Mouse (Mus musculus): ENCODE measurements at regions not wholly inside any gene's neighbourhood (a gene's known extent, or its start where the extent isn't known, plus 50 kb on each side); places are given as distances from the start of the nearest gene placed in this dataset.
"Not testable (repeated sequence)": the region's sequence is repeated elsewhere in the genome, so short reads cannot be mapped to it uniquely, and the experiment has no call there.

- H3K27me3 ChIP-seq (replicated peaks; ENCODE audit: control insufficient read depth, insufficient read depth, low read length); H3K36me3 ChIP-seq (ENCODE audit: control insufficient read depth, insufficient read depth, low read length); H3K4me2 ChIP-seq (ENCODE audit: low read length); H3K9ac ChIP-seq (ENCODE audit: low read length); ATAC-seq (replicated peaks; ENCODE audit: low FRiP score, low TSS enrichment, low read depth); H3K4me1 ChIP-seq (replicated peaks; ENCODE audit: control insufficient read depth, insufficient read depth, low read length); H3K9me3 ChIP-seq (ENCODE audit: control insufficient read depth, low read length); DNase-seq (ENCODE audit: low spot score); H3K27ac ChIP-seq (ENCODE audit: low read depth); H3K4me3 ChIP-seq (ENCODE audit: low read depth, low read length): not testable (repeated sequence)
- 79% methylated on average over 2 of the region's 2 CpGs for WGBS
Observed at GRCm38 (mm10) chr14:53742864-53743263, 511.0 kb downstream of the Dad1 start.

DNA sequence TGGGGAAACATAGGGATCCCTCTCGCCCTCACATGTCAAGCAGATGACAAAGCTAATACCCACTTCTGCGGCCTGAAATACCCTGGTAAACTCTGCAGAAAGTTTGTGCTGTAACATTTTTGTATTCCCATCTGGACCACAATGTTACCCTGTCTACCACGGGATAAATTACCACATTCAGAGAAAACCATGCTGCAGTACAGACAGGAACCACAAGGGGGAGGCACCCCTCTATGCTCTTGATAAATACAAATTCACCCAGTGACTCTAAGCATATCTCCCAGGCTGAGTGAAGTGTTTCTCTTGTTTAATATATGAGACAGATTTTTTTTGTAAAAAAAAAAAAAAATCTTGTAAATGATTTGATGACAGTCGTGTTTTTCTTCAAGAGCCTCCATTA lies 512.7 kb downstream of the Dad1 start:
- WGBS = 49% methylated on average over 4 of the region's 4 CpGs

GRCm38 (mm10) chr14:53737962-53738361 lies 515.9 kb downstream of the Dad1 start:
- H3K27ac ChIP-seq (ENCODE audit: low read depth); H3K4me1 ChIP-seq (replicated peaks; ENCODE audit: control insufficient read depth, insufficient read depth, low read length); H3K9me3 ChIP-seq (ENCODE audit: control insufficient read depth, low read length); H3K9ac ChIP-seq (ENCODE audit: low read length); H3K27me3 ChIP-seq (replicated peaks; ENCODE audit: control insufficient read depth, insufficient read depth, low read length); H3K4me3 ChIP-seq (ENCODE audit: low read depth, low read length); H3K4me2 ChIP-seq (ENCODE audit: low read length); H3K36me3 ChIP-seq (ENCODE audit: control insufficient read depth, insufficient read depth, low read length); DNase-seq (ENCODE audit: low spot score): not testable (repeated sequence)
- 0 out of 2 replicates have a peak, but pooled peaks have one; percentile 8 for ATAC-seq (replicated peaks; ENCODE audit: low FRiP score, low TSS enrichment, low read depth)
- WGBS = 29% methylated on average over 4 of the region's 4 CpGs

More for the DNA sequence above, 512.7 kb downstream of the Dad1 start:
- H3K9ac ChIP-seq (ENCODE audit: low read length); H3K4me3 ChIP-seq (ENCODE audit: low read depth, low read length); H3K9me3 ChIP-seq (ENCODE audit: control insufficient read depth, low read length); H3K4me1 ChIP-seq (replicated peaks; ENCODE audit: control insufficient read depth, insufficient read depth, low read length); ATAC-seq (replicated peaks; ENCODE audit: low FRiP score, low TSS enrichment, low read depth); H3K36me3 ChIP-seq (ENCODE audit: control insufficient read depth, insufficient read depth, low read length); H3K27me3 ChIP-seq (replicated peaks; ENCODE audit: control insufficient read depth, insufficient read depth, low read length); H3K27ac ChIP-seq (ENCODE audit: low read depth); H3K4me2 ChIP-seq (ENCODE audit: low read length): not testable (repeated sequence)
- DNase-seq (ENCODE audit: low spot score) = peak; percentile 65

DNA sequence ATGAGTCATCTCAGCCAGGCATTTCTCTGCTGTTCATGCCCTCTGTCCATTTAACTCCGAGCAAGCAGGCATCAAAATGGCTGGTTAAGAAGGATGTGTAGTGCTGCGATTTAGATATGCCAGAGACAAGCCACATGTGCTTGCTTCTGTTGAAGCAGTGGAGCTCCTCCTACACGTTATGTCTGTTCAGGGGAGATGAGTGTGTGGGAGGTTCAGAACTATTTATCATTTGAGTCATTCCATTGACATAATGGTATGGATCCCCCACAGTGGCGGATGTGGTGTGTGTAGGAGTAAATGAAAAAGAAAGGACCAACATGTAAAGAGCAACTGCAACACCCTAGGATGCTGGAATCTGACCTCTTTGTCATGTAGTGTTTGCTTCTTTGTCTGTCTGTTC lies 517.6 kb downstream of the Dad1 start:
- not testable (repeated sequence) for ATAC-seq (replicated peaks; ENCODE audit: low FRiP score, low TSS enrichment, low read depth)

DNA sequence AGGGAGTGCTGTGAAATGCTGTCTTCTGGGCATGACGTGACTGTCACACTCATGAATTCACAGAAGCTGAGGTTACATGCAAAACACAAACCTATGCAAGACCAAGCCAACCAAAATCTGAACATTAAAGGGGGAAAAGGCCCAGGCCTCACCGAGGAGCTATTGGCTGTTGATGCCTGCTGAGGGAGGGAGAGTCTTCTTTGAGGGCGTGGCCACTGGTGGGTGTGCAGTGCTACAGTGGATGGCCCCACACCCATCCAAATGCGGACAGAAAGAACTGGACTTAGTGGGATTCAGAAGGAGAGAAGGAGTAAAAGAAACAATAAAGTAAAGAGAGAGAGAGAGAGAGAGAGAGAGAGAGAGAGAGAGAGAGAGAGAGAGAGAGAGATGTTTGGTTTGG lies 522.3 kb downstream of the Dad1 start:
- not testable (repeated sequence) for H3K4me1 ChIP-seq (replicated peaks; ENCODE audit: control insufficient read depth, insufficient read depth, low read length); H3K4me3 ChIP-seq (ENCODE audit: low read depth, low read length); ATAC-seq (replicated peaks; ENCODE audit: low FRiP score, low TSS enrichment, low read depth); H3K27ac ChIP-seq (ENCODE audit: low read depth); H3K27me3 ChIP-seq (replicated peaks; ENCODE audit: control insufficient read depth, insufficient read depth, low read length); H3K9ac ChIP-seq (ENCODE audit: low read length); H3K4me2 ChIP-seq (ENCODE audit: low read length); H3K9me3 ChIP-seq (ENCODE audit: control insufficient read depth, low read length); H3K36me3 ChIP-seq (ENCODE audit: control insufficient read depth, insufficient read depth, low read length); DNase-seq (ENCODE audit: low spot score)
- no CpG with 5 or more reads among the region's 4 CpGs for WGBS

More for the DNA sequence above, 517.6 kb downstream of the Dad1 start:
- not testable (repeated sequence) for H3K4me1 ChIP-seq (replicated peaks; ENCODE audit: control insufficient read depth, insufficient read depth, low read length); H3K36me3 ChIP-seq (ENCODE audit: control insufficient read depth, insufficient read depth, low read length); H3K4me2 ChIP-seq (ENCODE audit: low read length); H3K4me3 ChIP-seq (ENCODE audit: low read depth, low read length); DNase-seq (ENCODE audit: low spot score); H3K27me3 ChIP-seq (replicated peaks; ENCODE audit: control insufficient read depth, insufficient read depth, low read length); H3K9ac ChIP-seq (ENCODE audit: low read length); H3K27ac ChIP-seq (ENCODE audit: low read depth); H3K9me3 ChIP-seq (ENCODE audit: control insufficient read depth, low read length)
- 51% methylated on average over 4 of the region's 4 CpGs for WGBS

GRCm38 (mm10) chr14:53729877-53730276 lies 524.0 kb downstream of the Dad1 start:
- DNase-seq (ENCODE audit: low spot score); H3K27me3 ChIP-seq (replicated peaks; ENCODE audit: control insufficient read depth, insufficient read depth, low read length); H3K4me1 ChIP-seq (replicated peaks; ENCODE audit: control insufficient read depth, insufficient read depth, low read length); H3K36me3 ChIP-seq (ENCODE audit: control insufficient read depth, insufficient read depth, low read length); H3K9me3 ChIP-seq (ENCODE audit: control insufficient read depth, low read length); H3K4me3 ChIP-seq (ENCODE audit: low read depth, low read length); ATAC-seq (replicated peaks; ENCODE audit: low FRiP score, low TSS enrichment, low read depth); H3K4me2 ChIP-seq (ENCODE audit: low read length); H3K9ac ChIP-seq (ENCODE audit: low read length); H3K27ac ChIP-seq (ENCODE audit: low read depth): not testable (repeated sequence)
- 60% methylated on average over 1 of the region's 7 CpGs for WGBS

GRCm38 (mm10) chr14:53729149-53729548 lies 524.8 kb downstream of the Dad1 start:
- H3K27ac ChIP-seq (ENCODE audit: low read depth); H3K4me3 ChIP-seq (ENCODE audit: low read depth, low read length); H3K4me2 ChIP-seq (ENCODE audit: low read length); H3K9ac ChIP-seq (ENCODE audit: low read length); H3K4me1 ChIP-seq (replicated peaks; ENCODE audit: control insufficient read depth, insufficient read depth, low read length); H3K9me3 ChIP-seq (ENCODE audit: control insufficient read depth, low read length); H3K27me3 ChIP-seq (replicated peaks; ENCODE audit: control insufficient read depth, insufficient read depth, low read length); H3K36me3 ChIP-seq (ENCODE audit: control insufficient read depth, insufficient read depth, low read length); DNase-seq (ENCODE audit: low spot score); ATAC-seq (replicated peaks; ENCODE audit: low FRiP score, low TSS enrichment, low read depth): not testable (repeated sequence)
- no CpG with 5 or more reads among the region's 1 CpGs for WGBS

- not testable (repeated sequence) for H3K27ac ChIP-seq (ENCODE audit: low read depth); DNase-seq (ENCODE audit: low spot score); ATAC-seq (replicated peaks; ENCODE audit: low FRiP score, low TSS enrichment, low read depth); H3K4me1 ChIP-seq (replicated peaks; ENCODE audit: control insufficient read depth, insufficient read depth, low read length); H3K4me3 ChIP-seq (ENCODE audit: low read depth, low read length); H3K27me3 ChIP-seq (replicated peaks; ENCODE audit: control insufficient read depth, insufficient read depth, low read length); H3K36me3 ChIP-seq (ENCODE audit: control insufficient read depth, insufficient read depth, low read length); H3K9ac ChIP-seq (ENCODE audit: low read length); H3K4me2 ChIP-seq (ENCODE audit: low read length); H3K9me3 ChIP-seq (ENCODE audit: control insufficient read depth, low read length)
- WGBS = 42% methylated on average over 2 of the region's 4 CpGs
Observed at GRCm38 (mm10) chr14:53726914-53727313, 527.0 kb downstream of the Dad1 start.

GRCm38 (mm10) chr14:53723611-53724010 lies 530.3 kb downstream of the Dad1 start:
- not testable (repeated sequence) for ATAC-seq (replicated peaks; ENCODE audit: low FRiP score, low TSS enrichment, low read depth); H3K9ac ChIP-seq (ENCODE audit: low read length); H3K9me3 ChIP-seq (ENCODE audit: control insufficient read depth, low read length); H3K4me3 ChIP-seq (ENCODE audit: low read depth, low read length); H3K27ac ChIP-seq (ENCODE audit: low read depth); H3K4me2 ChIP-seq (ENCODE audit: low read length); H3K36me3 ChIP-seq (ENCODE audit: control insufficient read depth, insufficient read depth, low read length); H3K4me1 ChIP-seq (replicated peaks; ENCODE audit: control insufficient read depth, insufficient read depth, low read length); H3K27me3 ChIP-seq (replicated peaks; ENCODE audit: control insufficient read depth, insufficient read depth, low read length); DNase-seq (ENCODE audit: low spot score)

All from intestine, embryonic 14.5 days (tissue).